Mouse (Mus musculus): Measurements from ENCODE around the gene Taar7a.

Gene Taar7a

DNA sequence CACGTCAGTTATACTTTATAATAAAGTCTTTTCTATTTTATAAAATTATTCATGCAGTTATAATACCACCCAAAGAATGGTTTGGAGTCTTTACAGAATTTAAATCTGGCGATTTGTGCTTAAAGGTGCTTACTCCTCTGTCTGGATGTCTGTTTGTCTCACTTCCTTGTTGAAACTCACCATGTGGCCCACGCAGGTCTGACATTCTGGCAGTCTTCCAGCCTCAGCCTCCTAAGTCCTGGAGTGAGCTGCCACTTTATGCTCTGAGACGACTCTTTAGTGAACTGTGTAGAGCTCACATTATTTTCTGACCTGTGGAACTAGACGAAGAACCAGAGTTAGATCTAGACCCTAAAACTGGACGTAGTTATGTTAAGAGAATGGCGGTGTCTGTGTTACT, 45.3 kb downstream of the Taar7a start:
- DNase-seq (ENCODE audit: low spot score in 2 of 2) = no peak

DNA sequence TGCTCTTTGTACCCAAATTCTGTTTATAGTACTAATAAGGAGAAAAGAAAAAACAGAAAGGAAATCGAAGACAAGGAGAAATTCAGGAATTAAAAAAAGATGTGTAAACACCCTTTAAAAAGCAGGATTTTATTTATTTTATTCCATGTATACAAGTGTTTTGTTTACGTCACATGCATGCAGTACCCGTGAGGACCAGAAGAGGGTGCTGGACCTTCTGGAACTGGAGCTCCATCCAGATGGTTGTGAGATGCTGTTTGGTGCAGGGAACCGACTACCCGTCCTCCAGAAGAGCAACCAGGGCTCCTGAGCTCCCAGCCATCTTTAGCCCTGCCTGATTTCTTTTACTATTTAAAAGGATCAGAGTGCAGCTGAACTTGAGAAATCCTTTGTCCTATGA, 50.8 kb downstream of the Taar7a start:
- DNase-seq (ENCODE audit: low spot score in 2 of 2) = no peak

Measured in spleen, postnatal 36 days (tissue).